Mouse (Mus musculus) embryonic facial prominence, embryonic 13.5 days (tissue): ENCODE measurements around the gene Micu1. TPM values are rescaled to one million over a fixed set of nuclear protein-coding genes. Genes with fewer than 3 reads are reported as not detected.

ENCODE experiments used
- ATAC-seq: fragments of 200-750 bp; cut with Nextera tagmentation; 2 replicates; pipeline ENCODE4 v1.8.0; 2017; ENCODE audit warnings: low read depth; ENCODE audit not compliant: insufficient number of reproducible peaks, insufficient read depth, low FRiP score, low TSS enrichment
- H3K27ac ChIP-seq: fragments of 300-500 bp; sonication (generic); 2 replicates; pipeline ENCODE4 v1.5.1; 2015; ENCODE audit warnings: moderate library complexity, mild to moderate bottlenecking, inconsistent platforms
- H3K27me3 ChIP-seq: fragments of 300-500 bp; sonication (generic); 2 replicates; pipeline ENCODE4 v1.6.1; 2015; ENCODE audit warnings: mild to moderate bottlenecking, inconsistent platforms
- H3K36me3 ChIP-seq: fragments of 300-500 bp; sonication (generic); 2 replicates; pipeline ENCODE4 v1.6.1; 2015; ENCODE audit warnings: mild to moderate bottlenecking, inconsistent platforms
- H3K4me1 ChIP-seq: fragments of 300-500 bp; sonication (generic); 2 replicates; pipeline ENCODE4 v1.6.1; 2015; ENCODE audit warnings: inconsistent platforms
- H3K4me2 ChIP-seq: fragments of 300-500 bp; sonication (generic); 2 replicates; pipeline ENCODE4 v1.6.1; 2015; ENCODE audit warnings: moderate library complexity, mild to moderate bottlenecking, inconsistent platforms
- H3K4me3 ChIP-seq: fragments of 300-500 bp; sonication (generic); 2 replicates; pipeline ENCODE4 v1.5.1; 2015; ENCODE audit warnings: mild to moderate bottlenecking, inconsistent platforms
- H3K9ac ChIP-seq: fragments of 300-500 bp; sonication (generic); 2 replicates; pipeline ENCODE4 v1.6.1; 2015; ENCODE audit warnings: mild to moderate bottlenecking, inconsistent platforms
- H3K9me3 ChIP-seq: fragments of 300-500 bp; sonication (generic); 2 replicates; pipeline ENCODE4 v1.6.1; 2016; ENCODE audit warnings: inconsistent platforms
- WGBS: fragments of 180-500 bp; shearing (Covaris S2); methylation state at CpG from one replicate; pipeline ENCODE4 v1.1.7; 2015; ENCODE audit warnings: mixed read lengths; 5-methylcytosine and 5-hydroxymethylcytosine counted together
- polyA plus RNA-seq: library from polyadenylated mRNA; unstranded; fragments of >200 nt; fragmentation: Nextera tagmentation; extraction: Ambion mirVana; gene quantifications from 2 replicates; pipeline ENCODE4 v1.2.1, GENCODE M21; 2015

Micu1 gene
- polyA plus RNA-seq, 1 experiment from 2014 or later = 73.1 TPM

DNA sequence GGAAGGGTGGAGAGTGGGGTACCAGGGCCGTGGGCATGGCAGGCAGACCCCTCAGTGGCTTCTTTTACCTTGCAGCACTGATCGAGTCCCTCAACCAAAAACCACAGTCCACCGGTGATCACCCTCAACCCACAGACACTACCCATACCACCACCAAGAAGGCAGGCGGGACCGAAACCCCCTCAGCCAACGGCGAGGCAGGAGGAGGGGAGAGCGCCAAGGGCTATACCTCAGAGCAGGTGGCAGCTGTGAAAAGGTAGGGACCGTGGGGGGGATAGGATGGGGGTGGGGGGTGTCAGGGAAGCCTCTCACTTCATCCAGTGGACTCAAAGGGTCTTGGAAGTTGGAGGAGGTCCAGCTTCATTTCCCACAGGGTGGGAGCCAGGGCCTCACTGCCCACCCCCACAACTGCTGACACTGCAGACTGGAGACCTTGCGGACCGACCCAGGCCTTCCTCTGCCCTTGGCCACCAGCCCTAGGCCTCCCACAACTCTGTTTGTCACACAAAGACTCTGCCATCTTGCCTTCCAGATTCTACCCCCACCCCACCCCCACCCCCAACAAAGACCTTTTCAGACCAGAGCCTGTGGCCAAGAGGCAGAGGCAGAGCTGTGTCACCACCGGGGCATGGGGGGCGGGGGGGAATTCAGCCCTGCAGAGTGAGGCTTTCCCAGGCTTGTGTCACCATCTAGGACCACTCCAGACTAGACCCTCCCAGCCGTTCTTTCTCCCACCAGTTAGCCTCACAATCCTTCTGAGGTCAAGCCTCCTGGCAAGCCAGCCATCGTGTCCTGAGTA is 187.9 kb downstream of the Micu1 start:
- Histone ChIP-seq H3K4me2 (no peak overlapping the region), H3K27ac (0 out of 2 replicates have a peak overlapping the region, but pooled peaks have one; percentile 22), H3K9ac (no peak overlapping the region), H3K4me1 (peaks cover 9% of the 10 kb centered on the region), H3K9me3 (no peaks in the 10 kb centered on the region), H3K4me3 (no peak overlapping the region), H3K36me3 (peaks cover 53% of the 10 kb centered on the region), H3K27me3 (no peaks in the 10 kb centered on the region)
- WGBS = 72% methylated on average over 15 of the region's 15 CpGs
- no peak for ATAC-seq

DNA sequence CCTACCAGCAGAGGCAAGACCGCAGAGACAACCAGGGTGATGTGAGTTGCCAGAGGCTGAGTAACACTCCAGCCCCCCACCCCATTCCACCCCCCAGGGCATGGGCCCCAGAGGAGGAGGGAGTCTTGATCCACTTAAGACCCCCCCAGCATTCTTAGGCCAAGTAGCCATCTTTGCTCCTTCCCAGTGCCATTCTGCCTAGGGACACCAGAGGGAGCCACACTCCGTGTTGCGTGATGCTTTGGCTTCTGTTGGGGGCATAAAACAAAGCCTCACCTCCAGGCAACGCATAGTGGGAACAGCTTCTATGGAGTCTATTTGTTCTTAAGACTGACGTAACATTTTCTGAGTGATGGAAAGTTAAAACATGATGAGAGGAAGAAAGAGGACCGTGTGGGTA is 190.7 kb downstream of the Micu1 start:
- 33% methylated on average over 6 of the region's 6 CpGs for WGBS
- Histone ChIP-seq H3K36me3 (peaks cover 73% of the 10 kb centered on the region), H3K9me3 (no peaks in the 10 kb centered on the region), H3K9ac (no peak overlapping the region), H3K4me2 (no peak overlapping the region), H3K4me1 (peaks cover 27% of the 10 kb centered on the region), H3K27ac (no peak overlapping the region), H3K4me3 (no peak overlapping the region), H3K27me3 (no peaks in the 10 kb centered on the region)
- no peak for ATAC-seq

DNA sequence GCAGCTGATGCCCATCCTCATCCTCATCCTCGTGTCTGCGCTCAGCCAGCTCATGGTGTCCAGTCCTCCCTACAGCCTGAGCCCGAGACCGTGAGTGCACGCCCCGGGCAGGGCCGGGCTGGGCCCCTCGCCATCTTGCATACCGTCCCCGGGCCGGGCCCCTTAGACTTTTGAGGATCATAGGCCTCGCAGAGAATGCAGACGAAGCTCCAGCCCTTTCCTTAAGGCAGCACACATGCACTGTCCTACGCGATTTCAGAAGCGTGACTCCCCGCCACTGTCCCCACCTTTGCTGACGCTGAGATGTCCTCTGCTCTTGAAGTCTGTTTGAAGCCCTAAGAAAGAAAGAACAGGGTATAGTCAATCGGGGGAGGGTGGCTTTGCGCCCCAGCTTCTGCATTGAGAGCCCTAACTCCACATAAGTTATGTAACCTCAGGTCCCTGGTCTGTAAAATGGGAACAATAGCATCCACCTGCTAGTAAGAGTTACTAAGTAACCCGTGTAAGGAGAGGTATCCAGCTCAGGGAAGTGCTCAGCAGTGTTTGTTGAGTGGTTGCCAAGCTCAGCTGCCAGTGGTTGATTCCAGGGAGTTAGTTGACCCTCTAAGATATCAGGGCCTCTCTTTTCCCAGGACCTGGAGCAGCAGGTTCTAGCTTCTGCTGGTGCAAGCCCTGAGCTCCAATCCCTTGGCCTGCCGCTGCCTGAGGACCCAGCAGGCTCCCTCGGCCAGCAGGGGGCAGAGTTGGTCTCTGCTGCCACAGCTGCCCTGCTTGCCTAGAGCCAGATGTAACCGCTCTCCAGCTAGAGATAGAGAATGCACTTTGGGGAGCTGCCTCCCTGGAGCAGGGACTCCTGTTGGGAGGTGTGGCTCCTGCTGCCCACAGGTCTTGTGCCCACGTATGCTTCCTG is 192.2 kb downstream of the Micu1 start:
- ATAC-seq = no peak
- Histone ChIP-seq H3K4me2 (no peak overlapping the region), H3K27ac (peak overlapping the region; percentile 22; the same call in 1 of the 2 replicates), H3K36me3 (peaks cover 79% of the 10 kb centered on the region), H3K4me1 (peaks cover 42% of the 10 kb centered on the region), H3K9me3 (no peaks in the 10 kb centered on the region), H3K4me3 (no peak overlapping the region), H3K27me3 (no peaks in the 10 kb centered on the region), H3K9ac (peak overlapping the region; percentile 21; the same call in 1 of the 2 replicates)
- WGBS = 79% methylated on average over 25 of the region's 25 CpGs

DNA sequence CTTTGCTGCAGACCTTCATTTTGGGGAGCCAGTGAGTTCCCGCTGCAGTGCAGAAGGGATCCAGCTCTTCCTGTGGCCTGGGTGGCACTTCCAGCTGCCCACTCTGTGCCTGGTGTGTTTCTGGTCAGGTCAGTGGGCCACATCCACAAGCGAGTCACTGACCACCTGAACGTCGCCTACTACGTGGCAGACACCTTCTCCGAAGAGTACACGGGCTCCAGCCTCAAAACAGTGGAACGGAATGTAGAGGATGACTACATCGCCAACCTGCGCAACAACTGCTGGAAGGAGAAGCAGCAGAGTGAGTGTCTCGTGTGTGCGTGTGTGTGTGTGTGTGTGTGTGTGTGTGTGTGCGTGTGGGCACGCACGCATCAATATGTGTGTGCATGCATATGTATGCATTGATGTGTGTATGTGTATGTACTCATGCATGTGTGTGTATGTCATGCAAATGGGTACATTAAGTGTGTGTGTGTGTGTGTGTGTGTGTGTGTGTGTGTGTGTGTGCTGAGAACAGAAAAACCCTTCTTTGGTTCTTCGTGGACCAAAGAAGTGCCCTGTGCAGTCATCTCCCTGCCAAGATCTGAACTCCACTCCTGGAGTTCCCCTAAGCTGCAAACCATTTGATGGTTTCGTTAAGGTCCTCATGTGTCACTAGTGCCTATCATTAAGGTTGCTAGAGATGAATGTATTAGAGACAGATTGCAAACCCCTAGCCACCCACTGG is 193.3 kb downstream of the Micu1 start:
- Histone ChIP-seq H3K4me3 (no peak overlapping the region), H3K9ac (0 out of 2 replicates have a peak overlapping the region, but pooled peaks have one; percentile 21), H3K4me2 (no peak overlapping the region), H3K9me3 (no peaks in the 10 kb centered on the region), H3K27me3 (no peaks in the 10 kb centered on the region), H3K4me1 (peaks cover 53% of the 10 kb centered on the region), H3K27ac (0 out of 2 replicates have a peak overlapping the region, but pooled peaks have one; percentile 22), H3K36me3 (peaks cover 72% of the 10 kb centered on the region)
- 93% methylated on average over 17 of the region's 17 CpGs for WGBS
- no peak for ATAC-seq

DNA sequence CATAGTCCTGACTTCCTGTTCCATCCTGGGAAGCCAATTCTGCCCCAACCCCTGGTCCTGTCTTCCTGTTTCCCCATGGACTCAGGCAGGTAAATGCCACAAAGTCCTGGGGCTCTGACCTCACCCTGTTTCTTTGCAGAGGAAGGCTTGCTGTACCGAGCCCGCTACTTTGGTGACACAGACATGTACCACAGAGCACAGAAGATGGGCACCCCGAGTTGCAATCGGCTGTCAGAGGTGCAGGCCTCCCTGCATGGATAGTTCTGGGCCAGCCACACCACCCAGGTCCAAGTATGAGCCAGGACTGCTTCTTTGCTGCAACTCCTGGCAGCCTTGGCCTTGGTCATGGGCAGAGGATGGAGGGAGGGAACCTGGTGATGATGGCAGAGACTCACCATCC is 193.9 kb downstream of the Micu1 start:
- Histone ChIP-seq H3K4me3 (no peak overlapping the region), H3K4me2 (no peak overlapping the region), H3K27ac (peak overlapping the region; percentile 99; the same call in 1 of the 2 replicates), H3K36me3 (peaks cover 67% of the 10 kb centered on the region), H3K9me3 (no peaks in the 10 kb centered on the region), H3K9ac (0 out of 2 replicates have a peak overlapping the region, but pooled peaks have one; percentile 12), H3K4me1 (peaks cover 58% of the 10 kb centered on the region), H3K27me3 (no peaks in the 10 kb centered on the region)
- 95% methylated on average over 4 of the region's 4 CpGs for WGBS
- no peak for ATAC-seq

DNA sequence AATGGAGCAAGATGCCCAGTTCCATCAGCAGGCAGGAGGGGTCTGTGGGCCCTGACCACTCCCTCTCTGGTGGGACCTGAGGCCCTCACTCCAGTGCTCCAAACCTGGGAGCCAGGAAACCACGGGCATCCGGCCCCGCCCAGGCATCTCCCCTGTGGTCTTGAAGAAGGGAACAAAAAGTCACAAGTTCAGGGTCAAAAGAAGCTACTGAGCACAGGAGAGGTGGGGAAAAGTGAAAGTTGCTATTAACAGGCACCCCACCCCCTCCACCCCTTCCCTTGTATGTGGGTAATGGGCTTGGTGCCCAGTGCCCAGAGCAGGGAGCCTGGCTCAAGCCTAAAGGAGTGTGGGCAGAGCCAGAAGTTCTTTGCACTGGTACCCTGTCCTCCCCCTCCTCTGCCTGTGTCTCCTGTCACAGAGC is 194.6 kb downstream of the Micu1 start:
- Histone ChIP-seq H3K36me3 (peaks cover 60% of the 10 kb centered on the region), H3K4me1 (peaks cover 65% of the 10 kb centered on the region), H3K4me2 (no peak overlapping the region), H3K27me3 (no peaks in the 10 kb centered on the region), H3K9ac (peak overlapping the region; percentile 12; the same call in 1 of the 2 replicates), H3K9me3 (no peaks in the 10 kb centered on the region), H3K4me3 (no peak overlapping the region), H3K27ac (peak overlapping the region; percentile 99)
- 57% methylated on average over 3 of the region's 3 CpGs for WGBS
- ATAC-seq = no peak

DNA sequence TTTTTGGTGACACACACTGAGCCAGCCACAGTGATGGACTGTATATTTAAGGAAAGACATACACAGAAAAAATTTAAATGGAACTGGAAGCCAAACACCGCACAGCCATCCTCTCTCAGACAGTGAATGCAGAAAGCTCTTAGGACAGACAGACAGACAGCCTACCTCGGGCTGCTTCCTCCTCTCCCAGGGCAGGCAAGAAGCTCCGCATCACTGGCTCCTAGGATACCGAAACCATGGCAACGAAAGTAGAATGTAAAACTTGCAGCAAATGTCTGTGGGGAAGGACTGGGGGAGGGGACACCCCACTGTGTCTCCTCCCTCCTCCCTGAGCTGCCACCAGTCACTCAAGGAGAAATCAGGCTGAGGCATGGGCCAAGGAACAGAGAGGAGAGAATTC is 195.2 kb downstream of the Micu1 start:
- WGBS = 32% methylated on average over 5 of the region's 5 CpGs
- Histone ChIP-seq H3K4me1 (peaks cover 71% of the 10 kb centered on the region), H3K36me3 (peaks cover 54% of the 10 kb centered on the region), H3K27me3 (no peaks in the 10 kb centered on the region), H3K27ac (peak overlapping the region; percentile 99), H3K4me3 (no peak overlapping the region), H3K9ac (peak overlapping the region; percentile 12; the same call in 1 of the 2 replicates), H3K9me3 (no peaks in the 10 kb centered on the region), H3K4me2 (no peak overlapping the region)
- ATAC-seq = no peak

DNA sequence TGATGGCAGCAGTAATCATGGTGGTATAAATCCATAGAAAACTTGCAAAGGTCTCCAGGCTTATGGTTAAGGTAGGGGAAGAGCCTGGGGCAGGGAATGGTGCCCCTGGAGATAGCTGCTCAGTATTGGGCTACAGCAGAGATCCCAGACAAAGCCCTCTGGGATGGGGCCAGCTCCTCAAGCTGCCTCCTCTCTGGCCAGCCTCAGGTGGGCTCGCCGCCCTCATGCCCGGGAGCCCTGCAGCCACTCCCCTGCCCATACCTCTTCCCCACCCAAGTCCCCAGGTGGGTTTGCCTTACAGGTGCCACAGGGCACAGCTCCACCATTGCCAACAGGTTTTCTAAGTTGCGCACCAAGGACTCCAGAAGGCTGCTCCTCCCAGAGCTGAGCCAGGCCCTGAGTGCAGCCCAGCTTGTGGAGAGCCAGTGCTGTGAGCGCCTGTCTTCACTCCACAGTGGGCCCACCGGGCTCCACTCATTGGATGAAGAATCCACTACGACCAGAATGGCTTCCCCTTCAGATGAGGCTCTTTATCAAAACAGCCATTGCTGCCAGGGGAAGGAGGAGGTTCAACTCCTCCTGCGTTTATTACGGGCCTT is 196.0 kb downstream of the Micu1 start:
- 77% methylated on average over 9 of the region's 9 CpGs for WGBS
- H3K27me3 ChIP-seq = no peaks in the 10 kb centered on the region
- H3K36me3 ChIP-seq = peaks cover 50% of the 10 kb centered on the region
- peak overlapping the region; percentile 49; the same call in 1 of the 2 replicates for H3K9ac ChIP-seq
- H3K4me3 ChIP-seq = no peak overlapping the region
- no peak overlapping the region for H3K4me2 ChIP-seq
- H3K27ac ChIP-seq = peak overlapping the region; percentile 99
- H3K9me3 ChIP-seq = no peaks in the 10 kb centered on the region
- ATAC-seq = no peak
- H3K4me1 ChIP-seq = peaks cover 76% of the 10 kb centered on the region

DNA sequence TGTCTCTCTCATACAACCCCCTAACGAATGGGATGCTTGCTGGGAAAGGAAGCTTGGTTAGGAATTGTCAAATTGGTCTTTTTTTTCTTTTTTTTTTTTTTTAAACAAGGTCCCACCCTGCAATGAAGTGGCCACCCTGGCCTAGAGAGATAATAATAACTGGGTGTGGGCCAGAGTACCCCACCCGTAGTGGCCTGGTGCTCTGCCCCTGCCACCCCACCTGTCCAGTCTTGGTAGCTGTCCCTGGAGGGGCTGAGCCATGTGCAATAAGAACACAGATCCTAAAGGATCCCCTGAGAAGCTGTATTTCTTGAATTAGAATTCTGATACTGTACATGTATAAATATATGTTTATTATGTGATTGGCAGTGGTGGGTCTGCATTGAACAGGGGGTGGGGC is 196.7 kb downstream of the Micu1 start:
- Histone ChIP-seq H3K4me3 (0 out of 2 replicates have a peak overlapping the region, but pooled peaks have one; percentile 11), H3K9me3 (no peaks in the 10 kb centered on the region), H3K36me3 (peaks cover 44% of the 10 kb centered on the region), H3K27ac (peak overlapping the region; percentile 99), H3K4me1 (peaks cover 79% of the 10 kb centered on the region), H3K9ac (peak overlapping the region; percentile 64), H3K27me3 (no peaks in the 10 kb centered on the region), H3K4me2 (peak overlapping the region; percentile 49)
- 44% methylated on average over 2 of the region's 2 CpGs for WGBS
- no peak for ATAC-seq

DNA sequence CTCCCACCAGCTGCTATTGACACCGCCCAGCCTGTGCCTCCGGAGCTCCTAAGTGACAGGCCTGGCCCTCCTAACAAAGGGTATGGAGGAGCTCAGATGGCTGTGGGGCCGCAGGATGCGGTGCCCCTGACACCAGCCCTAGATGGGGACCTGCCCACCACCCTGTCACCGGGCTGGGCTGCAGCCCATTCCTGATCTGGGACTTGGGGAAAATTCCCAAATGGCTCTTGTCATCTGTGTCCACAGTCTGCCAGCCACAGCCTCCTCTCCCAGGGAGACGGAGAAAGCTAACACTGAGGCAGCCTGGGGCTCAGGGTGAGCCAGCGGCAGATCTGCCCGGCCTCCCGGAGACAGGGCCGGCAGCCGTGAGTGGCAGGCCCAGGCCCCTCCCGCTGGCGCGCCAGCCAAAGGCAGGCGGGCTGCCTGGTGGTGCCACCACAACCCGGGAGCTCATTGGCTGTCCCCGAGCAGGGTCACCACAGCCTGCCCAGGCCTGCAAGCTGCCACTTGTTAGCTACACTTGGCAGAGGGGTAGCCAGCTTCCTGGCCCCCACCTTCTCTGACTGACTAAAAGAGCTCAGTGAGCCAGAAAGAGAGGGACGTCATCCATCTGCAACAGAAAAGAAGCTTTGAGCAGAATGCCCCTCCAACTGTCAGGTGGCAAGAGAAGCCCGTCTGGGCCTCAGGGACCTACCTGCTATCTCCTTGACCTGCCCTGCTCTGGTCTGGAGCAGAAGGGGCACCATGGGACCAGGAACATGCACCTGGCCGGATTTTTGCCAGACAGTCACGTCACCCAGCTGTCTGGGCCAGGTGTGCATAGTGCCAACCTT is 197.3 kb downstream of the Micu1 start:
- Histone ChIP-seq H3K4me3 (peak overlapping the region; percentile 11), H3K9me3 (no peaks in the 10 kb centered on the region), H3K4me1 (peaks cover 79% of the 10 kb centered on the region), H3K27ac (peak overlapping the region; percentile 99), H3K9ac (peak overlapping the region; percentile 64), H3K36me3 (peaks cover 38% of the 10 kb centered on the region), H3K4me2 (peak overlapping the region; percentile 49), H3K27me3 (no peaks in the 10 kb centered on the region)
- WGBS = 5% methylated on average over 21 of the region's 21 CpGs
- ATAC-seq = peak; percentile 88
